Mouse (Mus musculus): ENCODE measurements around the gene Rubcn. TPM values are rescaled to one million over a fixed set of nuclear protein-coding genes. Genes with fewer than 3 reads are reported as not detected.

Gene Rubcn
- polyA plus RNA-seq, 1 experiment from 2014 or later = 23.6 TPM

GRCm38 (mm10) chr16:32826521-32826920 is 51.0 kb downstream of the Rubcn start:
- 93% methylated on average over 11 of the region's 11 CpGs for WGBS
- peaks cover 70% of the 10 kb centered on the region for H3K36me3 ChIP-seq
- no peak overlapping the region for H3K9ac ChIP-seq (replicated peaks)
- H3K27me3 ChIP-seq = no peaks in the 10 kb centered on the region
- no peak for ATAC-seq (ENCODE audit: low FRiP score, low read depth)
- no peak overlapping the region for H3K4me3 ChIP-seq
- no peaks in the 10 kb centered on the region for H3K4me1 ChIP-seq
- H3K9me3 ChIP-seq = no peaks in the 10 kb centered on the region
- H3K4me2 ChIP-seq (replicated peaks) = no peak overlapping the region
- no peak overlapping the region for H3K27ac ChIP-seq (replicated peaks)

GRCm38 (mm10) chr16:32825380-32825779 is 52.2 kb downstream of the Rubcn start:
- WGBS = 87% methylated on average over 12 of the region's 12 CpGs
- peaks cover 67% of the 10 kb centered on the region for H3K36me3 ChIP-seq
- no peaks in the 10 kb centered on the region for H3K27me3 ChIP-seq
- H3K4me1 ChIP-seq = no peaks in the 10 kb centered on the region
- no peak overlapping the region for H3K4me2 ChIP-seq (replicated peaks)
- no peak overlapping the region for H3K9ac ChIP-seq (replicated peaks)
- no peak overlapping the region for H3K27ac ChIP-seq (replicated peaks)
- no peak overlapping the region for H3K4me3 ChIP-seq
- H3K9me3 ChIP-seq = no peaks in the 10 kb centered on the region
- no peak for ATAC-seq (ENCODE audit: low FRiP score, low read depth)

- H3K27me3 ChIP-seq = no peaks in the 10 kb centered on the region
- no peak overlapping the region for H3K27ac ChIP-seq (replicated peaks)
- no peak overlapping the region for H3K4me2 ChIP-seq (replicated peaks)
- H3K4me1 ChIP-seq = no peaks in the 10 kb centered on the region
- 94% methylated on average over 13 of the region's 13 CpGs for WGBS
- no peak overlapping the region for H3K4me3 ChIP-seq
- no peak for ATAC-seq (ENCODE audit: low FRiP score, low read depth)
- no peak overlapping the region for H3K9ac ChIP-seq (replicated peaks)
- no peaks in the 10 kb centered on the region for H3K9me3 ChIP-seq
- H3K36me3 ChIP-seq = peaks cover 62% of the 10 kb centered on the region
Observed at GRCm38 (mm10) chr16:32824061-32824460, 53.5 kb downstream of the Rubcn start.

- Histone ChIP-seq H3K36me3 (peaks cover 59% of the 10 kb centered on the region), H3K27ac (replicated peaks) (no peak overlapping the region), H3K9me3 (no peaks in the 10 kb centered on the region), H3K4me3 (no peak overlapping the region), H3K9ac (replicated peaks) (no peak overlapping the region), H3K27me3 (no peaks in the 10 kb centered on the region), H3K4me1 (no peaks in the 10 kb centered on the region), H3K4me2 (replicated peaks) (no peak overlapping the region)
- ATAC-seq (ENCODE audit: low FRiP score, low read depth) = no peak
- WGBS = 94% methylated on average over 8 of the region's 8 CpGs
Observed at GRCm38 (mm10) chr16:32823487-32823886, 54.1 kb downstream of the Rubcn start.

- no peak overlapping the region for H3K9ac ChIP-seq (replicated peaks)
- peaks cover 57% of the 10 kb centered on the region for H3K36me3 ChIP-seq
- no peak overlapping the region for H3K4me2 ChIP-seq (replicated peaks)
Observed at GRCm38 (mm10) chr16:32822881-32823280, 54.7 kb downstream of the Rubcn start.

GRCm38 (mm10) chr16:32822450-32822827 is 55.1 kb downstream of the Rubcn start:
- no peak overlapping the region for H3K27ac ChIP-seq (replicated peaks)
- H3K4me1 ChIP-seq = no peaks in the 10 kb centered on the region
- ATAC-seq (ENCODE audit: low FRiP score, low read depth) = no peak
- H3K9me3 ChIP-seq = no peaks in the 10 kb centered on the region
- H3K36me3 ChIP-seq = peaks cover 54% of the 10 kb centered on the region
- WGBS = 89% methylated on average over 6 of the region's 6 CpGs
- no peak overlapping the region for H3K4me3 ChIP-seq
- no peak overlapping the region for H3K9ac ChIP-seq (replicated peaks)
- H3K27me3 ChIP-seq = no peaks in the 10 kb centered on the region
- no peak overlapping the region for H3K4me2 ChIP-seq (replicated peaks)

More at GRCm38 (mm10) chr16:32822881-32823280, 54.7 kb downstream of the Rubcn start:
- ATAC-seq (ENCODE audit: low FRiP score, low read depth) = no peak
- no peaks in the 10 kb centered on the region for H3K27me3 ChIP-seq
- no peak overlapping the region for H3K27ac ChIP-seq (replicated peaks)
- H3K9me3 ChIP-seq = no peaks in the 10 kb centered on the region
- H3K4me1 ChIP-seq = no peaks in the 10 kb centered on the region
- WGBS = 86% methylated on average over 5 of the region's 5 CpGs
- H3K4me3 ChIP-seq = no peak overlapping the region

- 78% methylated on average over 10 of the region's 10 CpGs for WGBS
- H3K4me1 ChIP-seq = no peaks in the 10 kb centered on the region
- peaks cover 49% of the 10 kb centered on the region for H3K36me3 ChIP-seq
Observed at GRCm38 (mm10) chr16:32821772-32822449, 55.7 kb downstream of the Rubcn start.

GRCm38 (mm10) chr16:32818441-32818840 is 59.1 kb downstream of the Rubcn start:
- Histone ChIP-seq H3K9ac (replicated peaks) (no peak overlapping the region), H3K4me3 (no peak overlapping the region), H3K27ac (replicated peaks) (no peak overlapping the region), H3K36me3 (peaks cover 14% of the 10 kb centered on the region), H3K4me2 (replicated peaks) (no peak overlapping the region), H3K27me3 (peaks cover 7% of the 10 kb centered on the region; the same call in 1 of the 2 replicates), H3K9me3 (no peaks in the 10 kb centered on the region), H3K4me1 (peaks cover 11% of the 10 kb centered on the region)
- WGBS = 94% methylated on average over 5 of the region's 5 CpGs
- no peak for ATAC-seq (ENCODE audit: low FRiP score, low read depth)

More at GRCm38 (mm10) chr16:32821772-32822449, 55.7 kb downstream of the Rubcn start:
- Histone ChIP-seq H3K4me3 (no peak overlapping the region), H3K9me3 (no peaks in the 10 kb centered on the region), H3K27ac (replicated peaks) (no peak overlapping the region), H3K9ac (replicated peaks) (no peak overlapping the region), H3K27me3 (no peaks in the 10 kb centered on the region), H3K4me2 (replicated peaks) (no peak overlapping the region)
- ATAC-seq (ENCODE audit: low FRiP score, low read depth) = no peak

- Histone ChIP-seq H3K9ac (replicated peaks) (no peak overlapping the region), H3K27ac (replicated peaks) (no peak overlapping the region), H3K9me3 (no peaks in the 10 kb centered on the region), H3K4me2 (replicated peaks) (no peak overlapping the region), H3K27me3 (peaks cover 7% of the 10 kb centered on the region; the same call in 1 of the 2 replicates), H3K4me1 (peaks cover 11% of the 10 kb centered on the region), H3K36me3 (peaks cover 10% of the 10 kb centered on the region; the same call in 1 of the 2 replicates), H3K4me3 (no peak overlapping the region)
- WGBS = 91% methylated on average over 4 of the region's 4 CpGs
- no peak for ATAC-seq (ENCODE audit: low FRiP score, low read depth)
Observed at GRCm38 (mm10) chr16:32818036-32818435, 59.5 kb downstream of the Rubcn start.

GRCm38 (mm10) chr16:32815160-32815605 is 62.4 kb downstream of the Rubcn start:
- peak overlapping the region; percentile 29; the same call in 1 of the 2 replicates for H3K4me3 ChIP-seq
- H3K36me3 ChIP-seq = no peaks in the 10 kb centered on the region
- 14% methylated on average over 6 of the region's 6 CpGs for WGBS
- peak overlapping the region; percentile 52 for H3K4me2 ChIP-seq (replicated peaks)
- no peak overlapping the region for H3K27ac ChIP-seq (replicated peaks)
- H3K9ac ChIP-seq (replicated peaks) = peak overlapping the region; percentile 28; the same call in 1 of the 2 replicates
- H3K9me3 ChIP-seq = no peaks in the 10 kb centered on the region
- no peak for ATAC-seq (ENCODE audit: low FRiP score, low read depth)
- peaks cover 7% of the 10 kb centered on the region; the same call in 1 of the 2 replicates for H3K27me3 ChIP-seq
- peaks cover 11% of the 10 kb centered on the region for H3K4me1 ChIP-seq

- Histone ChIP-seq H3K4me1 (peaks cover 11% of the 10 kb centered on the region), H3K4me2 (replicated peaks) (peak overlapping the region; percentile 52), H3K36me3 (no peaks in the 10 kb centered on the region), H3K27me3 (peaks cover 7% of the 10 kb centered on the region; the same call in 1 of the 2 replicates), H3K27ac (replicated peaks) (no peak overlapping the region), H3K4me3 (peak overlapping the region; percentile 29), H3K9ac (replicated peaks) (peak overlapping the region; percentile 28; the same call in 1 of the 2 replicates), H3K9me3 (no peaks in the 10 kb centered on the region)
- ATAC-seq (ENCODE audit: low FRiP score, low read depth) = no peak
- WGBS = 32% methylated on average over 14 of the region's 14 CpGs
Observed at GRCm38 (mm10) chr16:32814539-32814938, 63.0 kb downstream of the Rubcn start.

GRCm38 (mm10) chr16:32813771-32814170 is 63.8 kb downstream of the Rubcn start:
- no peak for ATAC-seq (ENCODE audit: low FRiP score, low read depth)
- peaks cover 11% of the 10 kb centered on the region for H3K4me1 ChIP-seq
- H3K9me3 ChIP-seq = no peaks in the 10 kb centered on the region

More at GRCm38 (mm10) chr16:32813771-32814170, 63.8 kb downstream of the Rubcn start:
- 66% methylated on average over 3 of the region's 3 CpGs for WGBS
- Histone ChIP-seq H3K9ac (replicated peaks) (no peak overlapping the region), H3K27me3 (peaks cover 7% of the 10 kb centered on the region; the same call in 1 of the 2 replicates), H3K27ac (replicated peaks) (no peak overlapping the region), H3K4me2 (replicated peaks) (no peak overlapping the region), H3K4me3 (no peak overlapping the region), H3K36me3 (no peaks in the 10 kb centered on the region)

Measured in midbrain, embryonic 12.5 days (tissue).